Mouse (Mus musculus): ENCODE data around the gene Trmt10a. TPM values are rescaled to one million over a fixed set of nuclear protein-coding genes. Genes with fewer than 3 reads are reported as not detected.

Gene Trmt10a
- polyA plus RNA-seq, 1 experiment from 2014 or later: 9.2 TPM

GRCm38 (mm10) chr3:138182019-138182418 lies 38.8 kb downstream of the Trmt10a start:
- Histone ChIP-seq H3K9ac (ENCODE audit: low read length) (no peak overlapping the region), H3K4me3 (replicated peaks; ENCODE audit: low read length) (no peak overlapping the region), H3K36me3 (ENCODE audit: control insufficient read depth, insufficient read depth, low read length) (no peaks in the 10 kb centered on the region), H3K27ac (ENCODE audit: low read length) (no peak overlapping the region), H3K27me3 (ENCODE audit: control insufficient read depth, insufficient read depth, low read length) (no peaks in the 10 kb centered on the region), H3K4me1 (ENCODE audit: control insufficient read depth, insufficient read depth, low read length) (peaks cover 7% of the 10 kb centered on the region; the same call in 1 of the 2 replicates), H3K9me3 (replicated peaks; ENCODE audit: control insufficient read depth, low read length) (no peaks in the 10 kb centered on the region), H3K4me2 (ENCODE audit: low read depth, low read length) (no peak overlapping the region)
- ATAC-seq (ENCODE audit: insufficient read depth, low FRiP score): no peak
- WGBS: 88% methylated on average over 2 of the region's 2 CpGs

GRCm38 (mm10) chr3:138183371-138183770 lies 40.1 kb downstream of the Trmt10a start:
- no peaks in the 10 kb centered on the region for H3K27me3 ChIP-seq (ENCODE audit: control insufficient read depth, insufficient read depth, low read length)
- no peak overlapping the region for H3K27ac ChIP-seq (ENCODE audit: low read length)
- H3K36me3 ChIP-seq (ENCODE audit: control insufficient read depth, insufficient read depth, low read length): no peaks in the 10 kb centered on the region
- H3K4me1 ChIP-seq (ENCODE audit: control insufficient read depth, insufficient read depth, low read length): peaks cover 7% of the 10 kb centered on the region; the same call in 1 of the 2 replicates
- H3K9me3 ChIP-seq (replicated peaks; ENCODE audit: control insufficient read depth, low read length): no peaks in the 10 kb centered on the region
- no peak overlapping the region for H3K4me2 ChIP-seq (ENCODE audit: low read depth, low read length)
- WGBS: 74% methylated on average over 7 of the region's 7 CpGs
- no peak overlapping the region for H3K9ac ChIP-seq (ENCODE audit: low read length)
- no peak for ATAC-seq (ENCODE audit: insufficient read depth, low FRiP score)
- no peak overlapping the region for H3K4me3 ChIP-seq (replicated peaks; ENCODE audit: low read length)

- no peaks in the 10 kb centered on the region for H3K27me3 ChIP-seq (ENCODE audit: control insufficient read depth, insufficient read depth, low read length)
- peaks cover 7% of the 10 kb centered on the region; the same call in 1 of the 2 replicates for H3K4me1 ChIP-seq (ENCODE audit: control insufficient read depth, insufficient read depth, low read length)
- H3K9ac ChIP-seq (ENCODE audit: low read length): no peak overlapping the region
- H3K9me3 ChIP-seq (replicated peaks; ENCODE audit: control insufficient read depth, low read length): no peaks in the 10 kb centered on the region
- no peak overlapping the region for H3K4me3 ChIP-seq (replicated peaks; ENCODE audit: low read length)
- no peaks in the 10 kb centered on the region for H3K36me3 ChIP-seq (ENCODE audit: control insufficient read depth, insufficient read depth, low read length)
- 0 out of 2 replicates have a peak, but pooled peaks have one; percentile 21 for ATAC-seq (ENCODE audit: insufficient read depth, low FRiP score)
- 33% methylated on average over 4 of the region's 4 CpGs for WGBS
- H3K4me2 ChIP-seq (ENCODE audit: low read depth, low read length): no peak overlapping the region
- H3K27ac ChIP-seq (ENCODE audit: low read length): no peak overlapping the region
These were observed 42.0 kb downstream of the Trmt10a start for GRCm38 (mm10) chr3:138185290-138185689.

GRCm38 (mm10) chr3:138185995-138186930 lies 43.0 kb downstream of the Trmt10a start:
- no peaks in the 10 kb centered on the region for H3K27me3 ChIP-seq (ENCODE audit: control insufficient read depth, insufficient read depth, low read length)
- no peak overlapping the region for H3K27ac ChIP-seq (ENCODE audit: low read length)
- H3K4me2 ChIP-seq (ENCODE audit: low read depth, low read length): no peak overlapping the region
- no peaks in the 10 kb centered on the region for H3K36me3 ChIP-seq (ENCODE audit: control insufficient read depth, insufficient read depth, low read length)
- H3K9me3 ChIP-seq (replicated peaks; ENCODE audit: control insufficient read depth, low read length): no peaks in the 10 kb centered on the region
- peaks cover 7% of the 10 kb centered on the region; the same call in 1 of the 2 replicates for H3K4me1 ChIP-seq (ENCODE audit: control insufficient read depth, insufficient read depth, low read length)
- 87% methylated on average over 26 of the region's 26 CpGs for WGBS
- no peak overlapping the region for H3K4me3 ChIP-seq (replicated peaks; ENCODE audit: low read length)
- no peak for ATAC-seq (ENCODE audit: insufficient read depth, low FRiP score)
- H3K9ac ChIP-seq (ENCODE audit: low read length): no peak overlapping the region

GRCm38 (mm10) chr3:138192260-138192659 lies 49.0 kb downstream of the Trmt10a start:
- no peaks in the 10 kb centered on the region for H3K27me3 ChIP-seq (ENCODE audit: control insufficient read depth, insufficient read depth, low read length)
- H3K27ac ChIP-seq (ENCODE audit: low read length): no peak overlapping the region
- no peak overlapping the region for H3K4me3 ChIP-seq (replicated peaks; ENCODE audit: low read length)
- no peak overlapping the region for H3K9ac ChIP-seq (ENCODE audit: low read length)
- H3K36me3 ChIP-seq (ENCODE audit: control insufficient read depth, insufficient read depth, low read length): no peaks in the 10 kb centered on the region
- 69% methylated on average over 7 of the region's 7 CpGs for WGBS
- no peak overlapping the region for H3K4me2 ChIP-seq (ENCODE audit: low read depth, low read length)
- no peaks in the 10 kb centered on the region for H3K4me1 ChIP-seq (ENCODE audit: control insufficient read depth, insufficient read depth, low read length)
- ATAC-seq (ENCODE audit: insufficient read depth, low FRiP score): no peak
- H3K9me3 ChIP-seq (replicated peaks; ENCODE audit: control insufficient read depth, low read length): no peaks in the 10 kb centered on the region

- no peaks in the 10 kb centered on the region for H3K36me3 ChIP-seq (ENCODE audit: control insufficient read depth, insufficient read depth, low read length)
- ATAC-seq (ENCODE audit: insufficient read depth, low FRiP score): no peak
- WGBS: 79% methylated on average over 15 of the region's 15 CpGs
These were observed 50.5 kb downstream of the Trmt10a start, which contains the start of gene 4930579F01Rik for GRCm38 (mm10) chr3:138193683-138194302. 4930579F01Rik (minus strand) TSS chr3:138193825.

GRCm38 (mm10) chr3:138197093-138197492 lies 53.8 kb downstream of the Trmt10a start:
- no peak for ATAC-seq (ENCODE audit: insufficient read depth, low FRiP score)
- Histone ChIP-seq H3K4me1 (ENCODE audit: control insufficient read depth, insufficient read depth, low read length) (no peaks in the 10 kb centered on the region), H3K4me2 (ENCODE audit: low read depth, low read length) (no peak overlapping the region), H3K9ac (ENCODE audit: low read length) (no peak overlapping the region), H3K9me3 (replicated peaks; ENCODE audit: control insufficient read depth, low read length) (no peaks in the 10 kb centered on the region), H3K27me3 (ENCODE audit: control insufficient read depth, insufficient read depth, low read length) (no peaks in the 10 kb centered on the region), H3K4me3 (replicated peaks; ENCODE audit: low read length) (no peak overlapping the region), H3K27ac (ENCODE audit: low read length) (no peak overlapping the region), H3K36me3 (ENCODE audit: control insufficient read depth, insufficient read depth, low read length) (no peaks in the 10 kb centered on the region)
- WGBS: 83% methylated on average over 14 of the region's 14 CpGs

More at GRCm38 (mm10) chr3:138193683-138194302, 50.5 kb downstream of the Trmt10a start, which contains the start of gene 4930579F01Rik:
- Histone ChIP-seq H3K9me3 (replicated peaks; ENCODE audit: control insufficient read depth, low read length) (no peaks in the 10 kb centered on the region), H3K27ac (ENCODE audit: low read length) (no peak within 1 kb of the TSS), H3K4me3 (replicated peaks; ENCODE audit: low read length) (no peak within 1 kb of the TSS), H3K4me2 (ENCODE audit: low read depth, low read length) (no peak within 1 kb of the TSS), H3K9ac (ENCODE audit: low read length) (no peak within 1 kb of the TSS), H3K4me1 (ENCODE audit: control insufficient read depth, insufficient read depth, low read length) (no peaks in the 10 kb centered on the region), H3K27me3 (ENCODE audit: control insufficient read depth, insufficient read depth, low read length) (no peaks in the 10 kb centered on the region)

GRCm38 (mm10) chr3:138197556-138197955 lies 54.3 kb downstream of the Trmt10a start:
- Histone ChIP-seq H3K4me3 (replicated peaks; ENCODE audit: low read length) (no peak overlapping the region), H3K27me3 (ENCODE audit: control insufficient read depth, insufficient read depth, low read length) (no peaks in the 10 kb centered on the region), H3K27ac (ENCODE audit: low read length) (no peak overlapping the region), H3K9ac (ENCODE audit: low read length) (no peak overlapping the region), H3K4me2 (ENCODE audit: low read depth, low read length) (no peak overlapping the region), H3K9me3 (replicated peaks; ENCODE audit: control insufficient read depth, low read length) (no peaks in the 10 kb centered on the region), H3K36me3 (ENCODE audit: control insufficient read depth, insufficient read depth, low read length) (no peaks in the 10 kb centered on the region), H3K4me1 (ENCODE audit: control insufficient read depth, insufficient read depth, low read length) (no peaks in the 10 kb centered on the region)
- WGBS: 60% methylated on average over 9 of the region's 9 CpGs
- no peak for ATAC-seq (ENCODE audit: insufficient read depth, low FRiP score)
